Mouse (Mus musculus) ovary, postnatal 10 days (tissue): Measurements from ENCODE around the gene Zfp563.

Experiments used
- DNase-seq: peaks from one replicate; pipeline ENCODE4 v3.0.0; 2022; ENCODE audit warnings: low spot score

Gene Zfp563

GRCm38 (mm10) chr17:33089220-33089949, at the start of gene Zfp563:
TSS of gene Zfp563 (plus strand) at chr17:33089310.
- DNase-seq, result peak; percentile 88

- no peak for DNase-seq
Measured at GRCm38 (mm10) chr17:33058791-33059190, 30.3 kb upstream of the Zfp563 start.

- no peak for DNase-seq
Measured at GRCm38 (mm10) chr17:33063001-33063400, 26.1 kb upstream of the Zfp563 start.

- DNase-seq, result no peak
Measured at GRCm38 (mm10) chr17:33067958-33068357, 21.2 kb upstream of the Zfp563 start, which contains the start of gene 4921501E09Rik. TSS of gene 4921501E09Rik (minus strand) at chr17:33068058.

GRCm38 (mm10) chr17:33091630-33092029, 2.5 kb downstream of the Zfp563 start:
- no peak for DNase-seq

- DNase-seq, result peak; percentile 68
Measured at GRCm38 (mm10) chr17:33092391-33093193, 3.5 kb downstream of the Zfp563 start.

- DNase-seq, result no peak
Measured at GRCm38 (mm10) chr17:33097396-33097795, 8.3 kb downstream of the Zfp563 start.

GRCm38 (mm10) chr17:33124546-33124945, 35.4 kb downstream of the Zfp563 start:
- DNase-seq, result no peak

- no peak for DNase-seq
Measured at GRCm38 (mm10) chr17:33126257-33126656, 37.1 kb downstream of the Zfp563 start.

- no peak for DNase-seq
Measured at GRCm38 (mm10) chr17:33139261-33139820, 50.2 kb downstream of the Zfp563 start, which contains the start of gene Morc2b. TSS of gene Morc2b (minus strand) at chr17:33139683.
